Mouse (Mus musculus): ENCODE data around the gene Npcd. TPM values are rescaled to one million over a fixed set of nuclear protein-coding genes. Genes with fewer than 3 reads are reported as not detected.

Gene Npcd
- polyA plus RNA-seq, 1 experiment, result not detected

DNA sequence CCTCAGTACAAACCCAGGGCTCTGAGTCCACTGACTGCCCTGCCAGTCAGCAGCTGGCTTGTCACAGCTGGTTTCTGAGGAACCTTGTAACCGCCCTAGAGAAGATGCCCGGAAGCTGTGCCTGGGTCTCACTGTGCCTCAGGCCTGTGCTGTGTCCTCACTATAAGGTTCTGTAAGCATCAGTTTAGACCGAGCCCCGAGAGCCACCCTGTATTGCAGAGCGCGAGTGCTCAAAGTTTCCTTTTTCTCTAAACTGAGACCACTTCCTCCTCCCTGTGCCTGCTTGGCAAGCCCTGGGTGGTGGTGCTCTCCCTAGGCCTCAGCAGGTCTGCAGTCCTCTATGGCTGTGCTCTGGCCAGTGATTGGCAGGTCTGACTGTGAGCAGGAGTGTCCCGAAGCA is 84.9 kb downstream of the Npcd start:
- DNase-seq (ENCODE audit: low read depth, low spot score), result no peak
- WGBS, result 87% methylated on average over 7 of the region's 7 CpGs

DNA sequence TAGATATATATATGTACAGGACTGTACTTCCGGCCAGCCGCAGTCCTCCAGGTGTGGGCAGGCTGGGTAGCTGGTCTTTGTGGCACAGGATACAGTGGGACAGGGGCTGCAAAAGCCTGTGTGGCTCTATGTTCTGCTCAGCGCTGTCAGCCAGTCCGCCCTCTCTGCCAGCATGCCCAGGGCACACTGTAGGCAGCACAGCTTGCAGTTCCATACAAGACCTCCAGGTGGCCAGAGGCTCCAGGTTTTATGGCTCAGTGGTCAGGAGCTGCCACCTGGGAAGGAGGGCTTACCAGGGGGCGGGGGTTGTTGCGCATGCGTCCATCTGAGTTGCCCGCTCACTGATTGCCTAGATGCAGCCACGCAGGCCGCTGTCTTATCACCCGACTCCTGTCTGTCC is 86.0 kb downstream of the Npcd start:
- DNase-seq (ENCODE audit: low read depth, low spot score), result no peak
- 95% methylated on average over 11 of the region's 11 CpGs for WGBS

DNA sequence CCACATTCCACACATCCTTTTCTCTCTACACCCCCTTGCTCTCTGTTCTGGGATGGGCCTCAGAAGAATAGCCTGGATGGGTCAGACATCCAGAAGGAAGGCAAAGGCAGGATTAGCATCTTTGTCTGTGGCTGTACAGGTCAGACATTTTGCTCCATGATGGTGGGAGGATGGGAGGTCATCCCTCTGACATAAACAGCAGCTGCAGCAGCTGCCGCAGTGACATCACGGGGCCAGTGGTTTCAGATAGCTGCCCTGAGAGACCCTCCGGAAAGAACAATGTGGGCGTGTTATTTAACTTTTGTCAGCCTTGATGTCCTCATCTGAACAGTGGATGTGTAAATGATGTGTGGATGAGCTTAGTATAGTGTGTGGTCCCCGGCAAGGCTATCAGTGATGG is 88.2 kb downstream of the Npcd start:
- 88% methylated on average over 5 of the region's 5 CpGs for WGBS
- DNase-seq (ENCODE audit: low read depth, low spot score), result no peak

DNA sequence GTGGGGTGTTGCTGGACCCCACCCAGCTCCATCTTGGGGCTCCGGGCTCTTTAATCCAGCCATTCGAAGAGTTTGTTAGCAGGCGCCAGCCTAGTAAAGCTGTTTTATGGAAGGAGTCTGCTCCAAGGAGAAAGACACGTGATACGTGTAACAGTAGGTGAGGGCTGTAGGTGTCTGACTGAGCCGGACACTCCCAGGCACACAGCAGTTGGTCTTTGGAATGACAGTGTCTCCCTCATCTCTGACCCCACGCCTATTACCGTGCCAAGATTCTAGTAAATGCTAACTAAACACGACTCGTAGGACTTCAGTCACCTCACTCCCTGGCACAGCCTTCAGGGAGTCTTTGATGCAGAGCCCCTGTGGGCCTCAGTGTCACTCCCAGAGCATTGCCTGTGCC is 88.7 kb downstream of the Npcd start:
- 36% methylated on average over 10 of the region's 10 CpGs for WGBS

DNA sequence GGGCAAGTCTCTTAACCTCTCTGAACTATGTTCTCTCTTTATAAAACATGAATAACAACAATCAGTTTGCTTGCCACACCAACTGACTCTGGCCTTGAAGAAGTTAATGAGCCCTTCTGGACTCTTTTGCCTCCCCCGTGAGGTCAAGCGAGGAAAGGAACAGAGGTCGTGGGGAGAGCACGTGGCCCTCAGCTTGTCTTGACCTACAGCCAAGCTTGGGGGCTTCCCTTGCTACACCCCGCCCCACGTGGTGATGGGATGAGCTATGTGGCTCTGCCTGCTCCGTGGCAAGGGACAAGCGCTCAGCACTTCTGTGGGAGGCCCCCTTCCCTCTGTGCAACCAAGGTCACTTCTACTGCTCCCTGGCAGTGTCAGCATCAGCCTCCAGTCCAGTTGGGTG is 89.3 kb downstream of the Npcd start:
- DNase-seq (ENCODE audit: low read depth, low spot score), result peak; percentile 21
- WGBS, result 58% methylated on average over 8 of the region's 8 CpGs

More for the DNA sequence above, 88.7 kb downstream of the Npcd start:
- peak; percentile 61 for DNase-seq (ENCODE audit: low read depth, low spot score)

DNA sequence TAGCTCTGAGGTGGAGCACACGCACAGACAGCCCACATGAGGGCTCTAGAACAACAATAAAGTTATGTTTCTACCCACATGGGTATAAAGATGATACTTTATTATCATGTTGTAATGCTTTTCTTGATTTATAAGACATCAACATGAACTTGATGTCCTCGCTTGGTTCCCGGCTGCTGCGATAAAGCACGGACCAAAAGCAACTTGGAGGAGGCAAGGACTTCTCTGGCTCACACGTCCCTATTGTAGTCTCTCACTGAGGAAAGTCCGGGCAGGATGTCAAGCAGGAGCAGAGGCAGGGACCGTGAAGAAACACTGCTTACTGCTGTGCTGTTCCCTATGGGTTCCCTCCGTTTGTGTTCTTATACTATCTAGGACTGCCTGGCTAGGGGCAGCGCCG is 90.0 kb downstream of the Npcd start:
- no peak for DNase-seq (ENCODE audit: low read depth, low spot score)
- WGBS, result 89% methylated on average over 11 of the region's 11 CpGs

DNA sequence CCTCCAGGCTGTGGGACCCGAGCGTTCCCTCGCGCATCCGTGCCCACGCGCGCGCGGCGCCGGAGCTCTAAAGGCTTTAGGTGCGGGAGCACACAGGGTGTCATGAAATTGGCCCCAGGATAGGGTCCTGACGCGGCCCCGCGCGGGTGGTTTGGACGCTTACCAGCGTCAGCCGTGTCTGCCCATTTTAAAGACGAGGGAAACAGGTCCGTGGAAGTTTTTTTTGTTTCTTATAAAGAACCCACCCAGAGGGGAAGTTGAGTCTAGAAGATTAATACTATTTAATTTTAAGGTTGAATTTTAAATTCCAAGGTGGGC is 91.4 kb downstream of the Npcd start:
- WGBS, result under 1% methylated on average over 23 of the region's 23 CpGs
- no peak for DNase-seq (ENCODE audit: low read depth, low spot score)

DNA sequence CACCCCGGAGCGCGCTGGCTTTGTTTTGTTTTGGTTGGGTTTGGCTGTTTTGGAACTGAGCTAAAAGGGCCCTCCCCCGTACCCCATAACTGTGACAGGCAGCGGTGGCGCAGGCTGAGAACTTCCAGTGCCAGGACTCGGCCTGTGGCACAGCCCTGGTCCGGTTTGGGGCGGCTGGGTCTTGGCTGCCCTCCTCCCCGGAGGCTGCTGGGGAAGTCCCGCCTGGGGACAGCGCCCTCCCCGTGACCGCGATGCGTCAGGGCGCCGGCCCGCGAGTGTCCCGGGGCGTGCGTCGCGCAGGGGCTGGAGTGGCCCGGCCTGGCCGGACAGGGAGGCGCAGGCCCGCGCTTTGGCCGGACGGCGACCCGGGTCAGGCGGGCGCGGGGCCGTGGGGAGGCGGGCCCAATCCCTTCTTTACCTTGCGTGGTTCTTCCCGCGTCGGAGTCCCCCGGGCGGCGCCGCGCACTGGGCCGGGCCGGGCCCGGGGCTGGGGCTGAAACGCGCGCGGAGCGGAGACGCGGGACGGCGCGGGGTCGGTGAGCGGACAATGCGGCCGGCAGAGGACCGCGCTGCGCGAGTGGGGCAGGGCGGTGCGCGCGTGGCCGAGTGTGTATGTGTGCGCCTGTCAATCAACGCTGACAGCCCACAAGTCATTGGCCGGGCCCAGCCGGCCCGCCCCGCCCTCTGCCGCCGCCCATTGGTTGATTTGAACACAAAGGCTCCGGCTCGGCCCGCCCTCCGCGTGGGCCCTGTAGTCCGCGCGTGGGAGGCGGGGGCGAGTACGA is 91.9 kb downstream of the Npcd start, which contains the start of gene Sun2:
Sun2 (minus strand) TSS at position 616 of the 785 bp plus-strand sequence.
- under 1% methylated on average over 93 of the region's 93 CpGs for WGBS
- DNase-seq (ENCODE audit: low read depth, low spot score), result peak; percentile 55

DNA sequence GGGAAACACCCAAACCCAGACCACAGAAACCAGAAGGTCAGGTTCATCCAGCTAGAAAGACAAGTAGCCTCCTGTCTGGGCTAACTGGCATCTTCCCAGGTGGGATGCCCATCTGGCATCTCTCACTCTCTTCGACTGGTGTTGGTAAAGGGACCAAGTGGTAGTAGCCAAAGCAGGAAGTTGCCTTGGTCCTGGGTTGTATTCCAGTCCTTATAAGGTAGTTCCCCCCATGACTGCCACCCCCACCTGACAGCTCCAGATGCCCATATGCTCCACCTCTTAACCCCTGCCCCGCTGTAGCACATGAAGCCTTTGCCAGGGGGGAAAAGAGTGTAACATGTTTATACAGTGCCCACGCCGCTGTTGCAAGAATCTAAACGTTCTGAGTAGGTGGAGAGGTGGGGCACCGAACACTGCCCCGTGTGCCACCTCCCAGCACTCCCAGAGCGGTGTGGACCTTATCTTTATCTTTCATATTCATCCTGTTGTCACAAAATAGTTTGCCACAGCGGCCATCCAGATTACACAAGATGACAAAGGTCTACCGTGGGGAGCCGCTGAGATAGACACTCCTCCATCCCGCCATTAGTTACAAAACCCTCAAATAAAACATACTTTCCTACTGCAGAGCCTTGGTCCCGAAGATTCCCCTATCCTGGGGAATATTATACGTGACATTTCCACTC is 92.7 kb downstream of the Npcd start:
- under 1% methylated on average over 14 of the region's 14 CpGs for WGBS
- peak; percentile 24 for DNase-seq (ENCODE audit: low read depth, low spot score)

DNA sequence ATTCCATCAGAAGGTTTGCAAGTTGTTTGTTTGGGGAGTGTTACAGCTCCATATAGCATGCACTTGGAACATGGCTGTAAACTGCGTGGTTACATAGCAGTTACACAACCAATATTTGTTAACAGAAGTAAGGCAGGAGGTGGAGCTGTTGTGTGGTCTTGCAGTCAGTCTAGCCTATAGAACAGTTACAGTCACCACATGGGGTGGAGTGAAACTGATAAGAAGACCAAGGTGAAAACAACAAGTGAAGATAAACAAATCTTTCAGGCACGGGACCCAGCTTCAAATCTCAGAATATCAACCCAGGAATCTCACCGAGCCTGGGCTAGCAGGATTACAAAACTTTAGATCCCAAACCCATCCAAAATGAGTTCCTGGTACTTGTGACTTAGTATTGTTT is 93.3 kb downstream of the Npcd start:
- WGBS, result 39% methylated on average over 3 of the region's 3 CpGs
- DNase-seq (ENCODE audit: low read depth, low spot score), result no peak

Other genes with a start within 250 kb of the Npcd start
- gene Dmc1, start 229.1 kb downstream of the Npcd start, polyA plus RNA-seq (2012; rRNA removed), result 0.05 and 0.10 TPM in 2 replicates
- gene Fam227a, start 175.3 kb downstream of the Npcd start, polyA plus RNA-seq (2012; rRNA removed), result 0.16 and 0.78 TPM in 2 replicates
- gene Cby1, start 175.0 kb downstream of the Npcd start, polyA plus RNA-seq (2012; rRNA removed), result 8.0 and 12.5 TPM in 2 replicates
- 59.2 and 73.0 TPM in 2 replicates for gene Tomm22, start 163.4 kb downstream of the Npcd start, polyA plus RNA-seq (2012; rRNA removed)
- gene Josd1, start 146.3 kb downstream of the Npcd start, polyA plus RNA-seq (2012; rRNA removed), result 14.9 and 15.9 TPM in 2 replicates
- gene Gtpbp1, start 143.4 kb downstream of the Npcd start, polyA plus RNA-seq (2012; rRNA removed), result 28.8 and 29.1 TPM in 2 replicates
- gene Sun2, start 91.7 kb downstream of the Npcd start, polyA plus RNA-seq (2012; rRNA removed), result 18.9 and 19.0 TPM in 2 replicates
- gene Dnal4, start 56.4 kb downstream of the Npcd start, polyA plus RNA-seq (2012; rRNA removed), result 21.3 and 22.5 TPM in 2 replicates
- gene Nptxr, start 29.5 kb downstream of the Npcd start, polyA plus RNA-seq (2012; rRNA removed), result 0.71 and 1.0 TPM in 2 replicates
- 15.5 and 17.5 TPM in 2 replicates for gene Cbx6, start 451 bp upstream of the Npcd start, polyA plus RNA-seq (2012; rRNA removed)
- gene Apobec3, start 57.4 kb upstream of the Npcd start, polyA plus RNA-seq (2012; rRNA removed), result 28.3 and 34.3 TPM in 2 replicates
- 22.1 and 30.5 TPM in 2 replicates for gene Cbx7, start 136.9 kb upstream of the Npcd start, polyA plus RNA-seq (2012; rRNA removed)
- 5.8 and 7.5 TPM in 2 replicates for gene Pdgfb, start 180.7 kb upstream of the Npcd start, polyA plus RNA-seq (2012; rRNA removed)

Data from large intestine, adult 2 months (tissue).